Mouse (Mus musculus): Measurements from ENCODE around the gene Serac1. TPM values are rescaled to one million over a fixed set of nuclear protein-coding genes. Genes with fewer than 3 reads are reported as not detected.
"Not testable (repeated sequence)": the region's sequence is repeated elsewhere in the genome, so short reads cannot be mapped to it uniquely, and the experiment has no call there.

Gene Serac1
- polyA plus RNA-seq, 1 experiment from 2014 or later: 6.2 TPM

DNA sequence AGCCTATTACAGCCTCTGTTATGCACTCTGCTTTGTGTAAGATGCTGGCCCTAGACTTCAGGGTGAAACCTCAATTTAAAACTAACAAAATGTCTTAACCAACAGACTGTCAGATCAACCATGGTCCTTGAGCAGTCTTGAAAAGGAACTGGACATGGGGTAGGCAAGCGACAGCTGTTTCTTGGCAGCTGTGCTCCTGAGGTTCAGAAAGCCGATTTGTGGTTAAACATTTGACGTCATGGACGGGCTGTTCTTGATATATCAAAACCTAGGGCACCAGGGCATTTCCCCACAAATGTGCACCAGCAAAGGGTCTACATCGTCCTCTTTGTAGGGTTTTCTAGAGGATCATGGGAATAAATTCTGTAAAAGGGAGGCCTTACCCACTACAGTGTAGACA is 16.0 kb downstream of the Serac1 start:
- H3K4me3 ChIP-seq: no peak overlapping the region
- no peak for ATAC-seq (ENCODE audit: insufficient number of reproducible peaks, low FRiP score, low TSS enrichment, low read depth)
- no peak overlapping the region for H3K9ac ChIP-seq
- peaks cover 49% of the 10 kb centered on the region for H3K36me3 ChIP-seq
- no peak overlapping the region for H3K4me2 ChIP-seq
- H3K9me3 ChIP-seq: no peaks in the 10 kb centered on the region
- WGBS: 90% methylated on average over 5 of the region's 5 CpGs
- H3K27ac ChIP-seq: no peak overlapping the region
- H3K4me1 ChIP-seq: no peaks in the 10 kb centered on the region
- no peaks in the 10 kb centered on the region for H3K27me3 ChIP-seq

GRCm38 (mm10) chr17:6062793-6063192 is 16.7 kb downstream of the Serac1 start:
- Histone ChIP-seq H3K27ac (no peak overlapping the region), H3K4me2 (no peak overlapping the region), H3K4me1 (no peaks in the 10 kb centered on the region), H3K36me3 (peaks cover 53% of the 10 kb centered on the region), H3K4me3 (no peak overlapping the region), H3K9ac (no peak overlapping the region), H3K27me3 (no peaks in the 10 kb centered on the region), H3K9me3 (no peaks in the 10 kb centered on the region)
- 74% methylated on average over 8 of the region's 8 CpGs for WGBS
- no peak for ATAC-seq (ENCODE audit: insufficient number of reproducible peaks, low FRiP score, low TSS enrichment, low read depth)

GRCm38 (mm10) chr17:6054934-6055355 is 24.6 kb downstream of the Serac1 start:
- Histone ChIP-seq H3K9ac (no peak overlapping the region), H3K27ac (no peak overlapping the region), H3K36me3 (peaks cover 24% of the 10 kb centered on the region), H3K4me3 (no peak overlapping the region), H3K4me2 (no peak overlapping the region), H3K4me1 (no peaks in the 10 kb centered on the region), H3K27me3 (no peaks in the 10 kb centered on the region), H3K9me3 (no peaks in the 10 kb centered on the region)
- 19% methylated on average over 5 of the region's 5 CpGs for WGBS
- ATAC-seq (ENCODE audit: insufficient number of reproducible peaks, low FRiP score, low TSS enrichment, low read depth): no peak

DNA sequence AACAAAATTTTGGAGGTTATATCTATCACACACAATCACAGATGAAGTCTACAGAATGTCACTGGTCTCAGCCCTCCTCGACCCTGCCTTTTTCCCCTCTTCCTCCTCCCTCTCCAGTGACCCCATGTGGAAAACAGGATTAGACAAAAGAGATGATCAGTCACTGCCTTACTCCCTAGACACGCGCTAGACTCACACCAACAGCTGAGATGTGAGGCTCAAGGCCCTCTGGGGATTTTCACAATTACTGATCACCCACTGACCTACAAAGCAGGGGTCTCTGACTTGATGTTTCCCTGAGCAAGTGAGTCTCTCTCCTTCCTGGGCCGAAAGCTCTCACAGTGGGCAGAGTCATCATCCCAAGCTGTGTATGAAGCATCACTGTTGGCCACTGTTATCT is 26.7 kb downstream of the Serac1 start:
- 83% methylated on average over 4 of the region's 4 CpGs for WGBS
- Histone ChIP-seq H3K4me3 (no peak overlapping the region), H3K4me1 (no peaks in the 10 kb centered on the region)

DNA sequence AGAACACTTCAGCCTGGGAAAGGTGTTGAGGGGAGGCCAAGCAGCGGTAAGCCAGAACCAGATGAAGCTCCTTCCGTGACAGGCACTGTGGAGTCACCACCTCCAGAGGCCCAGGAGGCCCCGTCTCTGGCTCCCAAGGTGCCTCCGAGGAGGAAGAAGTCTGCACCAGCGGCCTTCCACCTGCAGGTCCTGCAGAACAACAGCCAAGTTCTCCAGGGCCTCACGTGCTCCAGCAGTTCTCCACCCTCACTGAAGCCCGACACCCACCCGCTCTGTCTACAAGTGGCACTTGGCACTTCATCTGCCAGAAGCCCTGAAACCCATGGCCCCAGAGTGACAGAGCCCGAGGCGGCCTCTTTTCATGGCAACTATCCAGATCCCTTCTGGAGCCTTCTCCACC is 42.0 kb downstream of the Serac1 start:
- H3K4me3 ChIP-seq: no peak overlapping the region
- H3K9me3 ChIP-seq: no peaks in the 10 kb centered on the region
- no peak overlapping the region for H3K9ac ChIP-seq
- H3K4me1 ChIP-seq: no peaks in the 10 kb centered on the region
- WGBS: 84% methylated on average over 10 of the region's 10 CpGs
- peaks cover 11% of the 10 kb centered on the region for H3K36me3 ChIP-seq
- no peak for ATAC-seq (ENCODE audit: insufficient number of reproducible peaks, low FRiP score, low TSS enrichment, low read depth)
- no peak overlapping the region for H3K27ac ChIP-seq
- H3K4me2 ChIP-seq: no peak overlapping the region
- H3K27me3 ChIP-seq: no peaks in the 10 kb centered on the region

More for the DNA sequence above, 26.7 kb downstream of the Serac1 start:
- H3K4me2 ChIP-seq: no peak overlapping the region
- peaks cover 32% of the 10 kb centered on the region; the same call in 1 of the 2 replicates for H3K36me3 ChIP-seq
- no peaks in the 10 kb centered on the region for H3K9me3 ChIP-seq
- H3K27me3 ChIP-seq: no peaks in the 10 kb centered on the region
- no peak overlapping the region for H3K27ac ChIP-seq
- H3K9ac ChIP-seq: no peak overlapping the region
- ATAC-seq (ENCODE audit: insufficient number of reproducible peaks, low FRiP score, low TSS enrichment, low read depth): no peak

- Histone ChIP-seq H3K9me3 (no peaks in the 10 kb centered on the region), H3K4me3 (no peak overlapping the region), H3K36me3 (peaks cover 10% of the 10 kb centered on the region), H3K9ac (no peak overlapping the region), H3K4me2 (no peak overlapping the region), H3K4me1 (no peaks in the 10 kb centered on the region), H3K27me3 (no peaks in the 10 kb centered on the region), H3K27ac (no peak overlapping the region)
- ATAC-seq (ENCODE audit: insufficient number of reproducible peaks, low FRiP score, low TSS enrichment, low read depth): no peak
- 86% methylated on average over 11 of the region's 11 CpGs for WGBS
Measured at GRCm38 (mm10) chr17:6036872-6037271, 42.7 kb downstream of the Serac1 start.

GRCm38 (mm10) chr17:6036458-6036857 is 43.1 kb downstream of the Serac1 start:
- H3K4me3 ChIP-seq: no peak overlapping the region
- no peak for ATAC-seq (ENCODE audit: insufficient number of reproducible peaks, low FRiP score, low TSS enrichment, low read depth)
- no peaks in the 10 kb centered on the region for H3K27me3 ChIP-seq
- no peak overlapping the region for H3K4me2 ChIP-seq
- peaks cover 10% of the 10 kb centered on the region for H3K36me3 ChIP-seq
- H3K4me1 ChIP-seq: no peaks in the 10 kb centered on the region
- H3K9ac ChIP-seq: no peak overlapping the region
- 88% methylated on average over 8 of the region's 8 CpGs for WGBS
- H3K27ac ChIP-seq: no peak overlapping the region
- no peaks in the 10 kb centered on the region for H3K9me3 ChIP-seq

- H3K4me3 ChIP-seq: no peak overlapping the region
- no peak overlapping the region for H3K4me2 ChIP-seq
- ATAC-seq (ENCODE audit: insufficient number of reproducible peaks, low FRiP score, low TSS enrichment, low read depth): no peak
- H3K9ac ChIP-seq: no peak overlapping the region
- no peaks in the 10 kb centered on the region for H3K4me1 ChIP-seq
- H3K27ac ChIP-seq: no peak overlapping the region
- peaks cover 7% of the 10 kb centered on the region for H3K36me3 ChIP-seq
- H3K9me3 ChIP-seq: no peaks in the 10 kb centered on the region
- no peaks in the 10 kb centered on the region for H3K27me3 ChIP-seq
- 57% methylated on average over 8 of the region's 8 CpGs for WGBS
Measured at GRCm38 (mm10) chr17:6035661-6036060, 43.9 kb downstream of the Serac1 start.

DNA sequence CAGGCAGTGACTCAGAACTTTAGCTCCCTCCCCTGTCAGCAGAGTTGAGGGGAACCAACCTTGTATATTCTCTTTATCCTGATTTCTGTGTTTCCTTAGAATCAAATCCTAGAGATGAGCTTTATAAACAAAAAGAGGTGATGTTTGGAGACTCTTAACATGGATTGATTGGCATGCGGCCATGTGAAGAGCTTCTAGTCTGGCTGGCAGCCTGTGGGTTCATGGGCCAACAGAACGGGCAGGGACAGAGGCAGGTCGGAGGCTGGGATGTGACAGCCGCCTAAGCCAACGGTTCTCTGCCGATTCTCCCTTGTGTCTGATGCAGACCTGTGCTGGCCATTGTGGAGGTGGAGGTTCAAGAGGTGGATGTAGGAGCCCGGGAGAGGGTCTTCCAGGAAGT is 53.7 kb downstream of the Serac1 start:
- no peak overlapping the region for H3K4me3 ChIP-seq
- H3K36me3 ChIP-seq: peaks cover 16% of the 10 kb centered on the region; the same call in 1 of the 2 replicates
- no peak overlapping the region for H3K4me2 ChIP-seq
- H3K27ac ChIP-seq: no peak overlapping the region
- H3K27me3 ChIP-seq: no peaks in the 10 kb centered on the region
- no peak overlapping the region for H3K9ac ChIP-seq
- H3K4me1 ChIP-seq: peaks cover under 1% of the 10 kb centered on the region; the same call in 1 of the 2 replicates
- whole genome bisulfite sequencing: 82% methylated on average over 7 of the region's 7 CpGs
- no peak for ATAC-seq (ENCODE audit: insufficient number of reproducible peaks, low FRiP score, low TSS enrichment, low read depth)
- no peaks in the 10 kb centered on the region for H3K9me3 ChIP-seq

GRCm38 (mm10) chr17:6021374-6021789 is 58.2 kb downstream of the Serac1 start:
- not testable (repeated sequence) for H3K9ac ChIP-seq; H3K36me3 ChIP-seq; H3K4me3 ChIP-seq; H3K9me3 ChIP-seq; H3K27me3 ChIP-seq; ATAC-seq (ENCODE audit: insufficient number of reproducible peaks, low FRiP score, low TSS enrichment, low read depth)
- Histone ChIP-seq H3K4me1 (peaks cover 11% of the 10 kb centered on the region), H3K27ac (peak overlapping the region; percentile 74), H3K4me2 (peak overlapping the region; percentile 20; the same call in 1 of the 2 replicates)
- WGBS: 43% methylated on average over 5 of the region's 5 CpGs

DNA sequence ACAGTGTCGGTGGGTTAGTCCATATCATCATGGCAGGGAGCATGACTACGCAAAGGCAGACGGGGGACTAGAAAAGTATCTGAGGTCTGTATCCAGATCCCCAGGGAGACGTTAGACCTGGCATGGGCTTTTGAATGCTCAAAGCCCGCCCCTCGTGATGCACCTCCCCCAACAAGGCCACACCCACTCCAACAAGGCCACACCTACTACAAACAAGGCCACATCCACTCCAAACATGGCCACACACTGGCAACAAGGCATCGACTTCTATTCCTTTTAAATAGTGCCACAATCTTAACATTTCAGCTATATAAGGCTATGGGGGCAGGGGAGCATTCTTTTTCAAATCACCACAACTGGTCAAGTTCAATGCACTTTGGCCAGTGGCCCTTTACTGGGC is 58.9 kb downstream of the Serac1 start:
- no peak overlapping the region for H3K4me2 ChIP-seq
- H3K9ac ChIP-seq: no peak overlapping the region
- H3K27me3 ChIP-seq: no peaks in the 10 kb centered on the region
- H3K9me3 ChIP-seq: no peaks in the 10 kb centered on the region
- no peak overlapping the region for H3K4me3 ChIP-seq
- no peak for ATAC-seq (ENCODE audit: insufficient number of reproducible peaks, low FRiP score, low TSS enrichment, low read depth)
- peaks cover 11% of the 10 kb centered on the region for H3K4me1 ChIP-seq
- no peak overlapping the region for H3K27ac ChIP-seq
- no peaks in the 10 kb centered on the region for H3K36me3 ChIP-seq
- WGBS: 61% methylated on average over 7 of the region's 7 CpGs

DNA sequence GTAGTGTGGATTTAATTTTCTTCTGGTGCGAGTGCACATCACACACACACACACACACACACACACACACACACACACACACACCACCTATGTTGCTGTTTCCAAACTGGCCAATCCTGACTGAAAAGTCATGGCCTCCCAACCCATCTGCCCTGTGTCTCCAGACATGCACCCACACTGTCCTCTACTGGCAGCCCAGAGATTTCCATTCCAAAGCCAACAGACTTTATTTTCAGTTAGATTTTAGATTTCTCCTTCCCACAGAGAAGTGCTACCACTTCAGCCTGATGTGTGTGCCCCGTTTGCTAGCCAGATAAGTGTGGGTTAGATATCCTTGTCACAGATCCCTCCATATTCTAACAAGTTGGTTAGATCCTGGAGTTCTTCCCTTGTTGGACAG is 59.8 kb downstream of the Serac1 start:
- Histone ChIP-seq H3K27me3 (no peaks in the 10 kb centered on the region), H3K9ac (no peak overlapping the region), H3K4me2 (no peak overlapping the region), H3K36me3 (no peaks in the 10 kb centered on the region), H3K4me3 (no peak overlapping the region), H3K27ac (no peak overlapping the region), H3K4me1 (peaks cover 11% of the 10 kb centered on the region), H3K9me3 (no peaks in the 10 kb centered on the region)
- no peak for ATAC-seq (ENCODE audit: insufficient number of reproducible peaks, low FRiP score, low TSS enrichment, low read depth)
- 45% methylated on average over 2 of the region's 2 CpGs for WGBS

DNA sequence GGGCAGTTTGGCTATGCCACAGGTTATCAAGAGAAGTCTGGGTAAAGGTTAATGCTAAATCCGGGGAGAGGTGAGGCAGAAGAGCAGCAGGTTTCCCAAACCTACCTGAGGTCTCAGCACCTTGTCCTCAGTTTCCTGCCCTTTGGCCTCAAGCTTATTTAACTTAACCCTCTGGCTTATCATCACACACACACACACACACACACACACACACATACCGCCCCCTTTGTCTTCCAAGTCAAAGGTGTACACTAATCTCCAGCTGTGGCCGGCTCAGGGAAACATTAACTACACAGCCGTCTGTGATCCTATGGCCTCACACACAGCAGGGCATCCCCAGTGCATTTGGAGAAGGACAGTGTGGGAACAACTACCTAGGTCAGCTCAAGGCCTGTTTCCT is 61.2 kb downstream of the Serac1 start:
- WGBS: 80% methylated on average over 4 of the region's 4 CpGs

More for the DNA sequence above, 61.2 kb downstream of the Serac1 start:
- Histone ChIP-seq H3K4me2 (no peak overlapping the region), H3K4me1 (peaks cover 11% of the 10 kb centered on the region), H3K36me3 (no peaks in the 10 kb centered on the region), H3K27ac (no peak overlapping the region), H3K9me3 (no peaks in the 10 kb centered on the region), H3K4me3 (no peak overlapping the region), H3K9ac (no peak overlapping the region), H3K27me3 (no peaks in the 10 kb centered on the region)
- no peak for ATAC-seq (ENCODE audit: insufficient number of reproducible peaks, low FRiP score, low TSS enrichment, low read depth)
